Mouse (Mus musculus): ENCODE data around the gene Pbxip1. TPM values are rescaled to one million over a fixed set of nuclear protein-coding genes. Genes with fewer than 3 reads are reported as not detected.
A peak's percentile ranks its signal among the peaks of the same experiment; 100 is the strongest.

Gene Pbxip1
- total RNA-seq, 2 experiments from 2014 or later: 37.7 to 41.2 TPM

- DNase-seq (ENCODE audit: low spot score in 2 of 2): peak; percentile 97
Measured at GRCm38 (mm10) chr3:89430171-89431159, 6.0 kb upstream of the Pbxip1 start, which contains the start of gene Pygo2. TSS of gene Pygo2 (plus strand) at chr3:89430214.

- DNase-seq (ENCODE audit: low spot score in 2 of 2): no peak
Measured at GRCm38 (mm10) chr3:89432606-89433005, 3.9 kb upstream of the Pbxip1 start.

GRCm38 (mm10) chr3:89434532-89434931 lies 2.0 kb upstream of the Pbxip1 start:
- no peak for DNase-seq (ENCODE audit: low spot score in 2 of 2)

GRCm38 (mm10) chr3:89435041-89435440 lies 1.5 kb upstream of the Pbxip1 start:
- DNase-seq (ENCODE audit: low spot score in 2 of 2): no peak

- DNase-seq (ENCODE audit: low spot score in 2 of 2): peak in 1 of 2 experiments; percentile 56
Measured at GRCm38 (mm10) chr3:89437269-89437668, 763 bp downstream of the Pbxip1 start.

GRCm38 (mm10) chr3:89440691-89441090 lies 4.2 kb downstream of the Pbxip1 start:
- DNase-seq (ENCODE audit: low spot score in 2 of 2): no peak

- DNase-seq (ENCODE audit: low spot score in 2 of 2): no peak
Measured at GRCm38 (mm10) chr3:89448720-89449537, 12.4 kb downstream of the Pbxip1 start.

GRCm38 (mm10) chr3:89449541-89449940 lies 13.0 kb downstream of the Pbxip1 start:
- peak; percentile 51 to 84 for DNase-seq (ENCODE audit: low spot score in 2 of 2)

GRCm38 (mm10) chr3:89451916-89452315 lies 15.4 kb downstream of the Pbxip1 start:
- no peak for DNase-seq (ENCODE audit: low spot score in 2 of 2)

GRCm38 (mm10) chr3:89454401-89455177 lies 18.1 kb downstream of the Pbxip1 start, which contains the start of gene Pmvk:
TSS of gene Pmvk (plus strand) at chr3:89454541.
- no peak for DNase-seq (ENCODE audit: low spot score in 2 of 2)

GRCm38 (mm10) chr3:89455786-89456285 lies 19.3 kb downstream of the Pbxip1 start:
- no peak for DNase-seq (ENCODE audit: low spot score in 2 of 2)

- peak in 1 of 2 experiments; percentile 74 for DNase-seq (ENCODE audit: low spot score in 2 of 2)
Measured at GRCm38 (mm10) chr3:89456726-89457665, 20.5 kb downstream of the Pbxip1 start.

GRCm38 (mm10) chr3:89458372-89458964 lies 22.0 kb downstream of the Pbxip1 start:
- no peak for DNase-seq (ENCODE audit: low spot score in 2 of 2)

GRCm38 (mm10) chr3:89458965-89459807 lies 22.7 kb downstream of the Pbxip1 start:
- DNase-seq (ENCODE audit: low spot score in 2 of 2): peak; percentile 79 to 92

GRCm38 (mm10) chr3:89468268-89468667 lies 31.8 kb downstream of the Pbxip1 start:
- DNase-seq (ENCODE audit: low spot score in 2 of 2): no peak

- no peak for DNase-seq (ENCODE audit: low spot score in 2 of 2)
Measured at GRCm38 (mm10) chr3:89472280-89472679, 35.8 kb downstream of the Pbxip1 start.

GRCm38 (mm10) chr3:89473838-89474237 lies 37.3 kb downstream of the Pbxip1 start:
- no peak for DNase-seq (ENCODE audit: low spot score in 2 of 2)

- no peak for DNase-seq (ENCODE audit: low spot score in 2 of 2)
Measured at GRCm38 (mm10) chr3:89479055-89479454, 42.5 kb downstream of the Pbxip1 start.

Data from layer of hippocampus, adult 18-20 months (tissue).